Mouse (Mus musculus) liver, embryonic 14.5 days (tissue): Measurements from ENCODE around the gene Slit1.

Experiments
- CTCF ChIP-seq: IDR thresholded peaks from 2 replicates; pipeline ENCODE4 v1.5.1; 2016; ENCODE audit warnings: antibody characterized with exemption, low read depth, control low read depth
- EP300 ChIP-seq: IDR thresholded peaks from 2 replicates; pipeline ENCODE4 v1.6.1; 2016; ENCODE audit warnings: antibody characterized with exemption, low read depth

DNA sequence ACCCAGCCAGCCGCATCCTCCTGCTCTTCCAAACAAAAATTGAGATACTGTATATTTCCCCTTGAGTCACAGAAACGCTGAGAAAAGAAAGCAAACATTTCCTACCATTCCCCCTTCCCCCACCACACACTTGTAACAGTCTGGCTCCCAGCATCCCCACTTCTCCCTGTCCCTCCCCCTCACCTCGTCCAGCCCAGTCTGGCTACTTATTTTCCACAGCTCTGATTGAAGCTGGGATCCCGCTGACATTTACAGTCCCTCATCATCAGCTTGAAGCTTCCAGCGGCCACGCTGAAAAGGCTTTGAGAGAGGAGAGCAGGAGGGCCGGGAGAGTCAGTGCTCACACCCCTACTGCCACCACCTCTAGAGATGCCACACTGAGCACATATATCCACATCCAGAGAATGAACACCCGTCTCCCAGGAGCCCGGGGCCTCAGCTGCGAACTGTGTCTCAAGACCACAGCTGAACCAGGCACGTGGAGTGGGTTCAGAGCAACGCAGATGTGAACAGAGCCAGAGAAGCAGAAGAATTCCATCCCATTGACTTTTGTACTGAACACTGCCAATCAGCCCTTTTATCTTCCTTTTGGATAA is 73.6 kb downstream of the Slit1 start:
- TF ChIP-seq CTCF = no peak
- no peak for TF ChIP-seq EP300
